Mouse (Mus musculus) liver, adult 2 months (tissue): ENCODE data around the gene Fig4.

Experiments
- CTCF ChIP-seq: fragments of 200-500 bp; IDR thresholded peaks from 2 replicates; pipeline ENCODE4 v1.5.1; 2011; ENCODE audit warnings: low read depth, low read length, control low read depth
- POLR2A ChIP-seq: fragments of 200-500 bp; IDR thresholded peaks from 2 replicates; pipeline ENCODE4 v1.6.1; 2011; ENCODE audit warnings: low read length, control low read depth; ENCODE audit not compliant: insufficient read depth; ENCODE audit errors: extremely low read depth

- TF ChIP-seq CTCF: no peak
- TF ChIP-seq POLR2A: no peak
Measured at GRCm38 (mm10) chr10:41280177-41280576, 22.9 kb downstream of the Fig4 start.
